Mouse (Mus musculus) megakaryocyte, adult 5-6 weeks (primary cell): ENCODE results near the gene Scfd2. TPM values are rescaled to one million over a fixed set of nuclear protein-coding genes. Genes with fewer than 3 reads are reported as not detected.

Source experiments
- ATAC-seq: 2 replicates; pipeline ENCODE4 v1.8.0; 2016; ENCODE audit warnings: mild to moderate bottlenecking, inconsistent platforms; ENCODE audit not compliant: poor library complexity, severe bottlenecking
- total RNA-seq, 2 experiments: library from RNA; stranded (forward) in 1 of 2; stranded (reverse) in 1 of 2; fragments of 153-499, 151-499 nt in 1 of 2; fragments of 221-1000, 200-1000 nt in 1 of 2; gene quantifications; 2 replicates each; pipeline versions ENCODE4 v1.2.3 to v1.2.4; 2015 to 2017

Scfd2 gene
- total RNA-seq (2015) (10.2 TPM in 2 replicates), total RNA-seq (2017) (6.2 and 7.5 TPM in 2 replicates)

- ATAC-seq: peak; percentile 83
These were observed at the start of gene Scfd2 for GRCm38 (mm10) chr5:74531630-74532280. Scfd2 (minus strand) TSS chr5:74531759.

GRCm38 (mm10) chr5:74571767-74572166 lies 40.2 kb upstream of the Scfd2 start:
- ATAC-seq: no peak

DNA sequence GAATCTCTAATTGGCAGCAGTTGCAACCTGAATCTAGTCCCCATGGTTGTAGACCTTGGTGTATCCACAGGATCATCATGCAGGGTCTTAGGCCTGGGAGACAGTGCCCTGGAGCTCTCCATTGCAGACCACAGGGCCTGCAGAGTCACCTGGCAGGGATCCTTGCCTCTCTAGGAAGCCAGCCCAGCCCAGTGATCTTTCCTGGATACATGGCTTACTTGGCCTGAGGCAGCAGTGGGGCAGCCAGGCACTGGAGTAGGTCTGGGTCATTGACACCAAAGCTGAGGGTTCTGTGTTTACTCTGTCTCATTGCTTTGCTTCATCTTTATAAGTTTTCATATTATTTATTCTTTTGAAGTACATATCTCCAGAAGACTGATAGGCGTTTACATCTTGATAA lies 29.6 kb upstream of the Scfd2 start:
- no peak for ATAC-seq

DNA sequence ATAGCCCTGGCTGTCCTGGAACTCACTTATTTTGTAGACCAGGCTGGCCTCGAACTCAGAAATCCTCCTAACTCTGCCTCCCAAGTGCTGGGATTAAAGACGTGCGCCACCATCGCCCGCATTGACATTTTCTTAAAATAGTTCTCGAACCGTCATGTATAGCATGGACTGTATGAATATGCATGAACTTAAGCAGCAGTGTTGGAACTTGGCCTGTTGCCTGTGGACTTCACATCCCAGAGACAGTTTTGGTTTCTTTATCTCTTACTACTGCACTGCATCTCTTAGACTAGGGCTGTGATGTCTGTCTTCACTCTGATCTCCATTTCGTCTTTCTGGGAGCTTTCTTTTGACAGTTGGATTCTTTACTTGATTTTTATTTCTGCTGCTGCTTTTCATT lies 18.0 kb upstream of the Scfd2 start:
- ATAC-seq: no peak

- no peak for ATAC-seq
These were observed 14.0 kb upstream of the Scfd2 start for GRCm38 (mm10) chr5:74545606-74546005.

DNA sequence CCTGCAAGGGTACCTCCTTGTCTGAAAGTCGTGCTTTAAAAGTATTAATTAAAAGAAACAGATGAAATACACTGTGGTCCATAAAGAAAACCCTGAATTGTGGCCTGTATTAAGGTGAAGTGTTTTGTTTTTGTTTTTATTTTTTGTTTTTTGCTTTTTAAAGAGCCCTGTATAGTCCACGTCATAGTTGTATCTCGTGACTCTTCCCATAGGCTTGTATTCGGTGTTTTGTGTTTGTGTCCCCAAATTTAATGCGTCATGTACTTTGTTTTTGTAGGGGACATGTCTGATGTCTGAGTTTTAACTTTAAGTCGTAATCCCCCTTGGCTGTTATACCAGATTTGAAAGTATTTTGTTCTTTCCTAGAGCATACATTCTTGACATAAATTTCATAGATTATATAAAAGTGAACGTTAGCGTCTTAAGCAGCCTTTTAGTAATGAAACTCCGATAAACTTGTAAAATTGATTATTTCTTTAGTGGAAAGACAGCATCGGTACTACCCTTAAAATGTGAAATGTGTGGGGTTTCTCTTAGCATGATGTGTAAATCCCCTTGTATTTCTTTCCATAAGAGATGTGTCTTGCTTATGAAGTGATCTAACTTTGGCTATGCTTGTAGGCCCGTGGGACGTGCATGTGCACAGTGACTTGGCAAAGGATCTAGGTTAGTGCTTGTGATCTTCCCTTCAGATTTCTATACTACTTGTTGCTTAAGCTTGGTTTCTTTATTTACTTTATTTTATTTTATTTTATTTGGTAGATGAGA lies 4.8 kb upstream of the Scfd2 start:
- no peak for ATAC-seq

GRCm38 (mm10) chr5:74535240-74536021 lies 3.9 kb upstream of the Scfd2 start, which contains the start of gene Fip1l1:
Fip1l1 (plus strand) TSS chr5:74535449.
- peak; percentile 69 for ATAC-seq

GRCm38 (mm10) chr5:74530785-74531184 lies 774 bp downstream of the Scfd2 start:
- ATAC-seq: no peak

DNA sequence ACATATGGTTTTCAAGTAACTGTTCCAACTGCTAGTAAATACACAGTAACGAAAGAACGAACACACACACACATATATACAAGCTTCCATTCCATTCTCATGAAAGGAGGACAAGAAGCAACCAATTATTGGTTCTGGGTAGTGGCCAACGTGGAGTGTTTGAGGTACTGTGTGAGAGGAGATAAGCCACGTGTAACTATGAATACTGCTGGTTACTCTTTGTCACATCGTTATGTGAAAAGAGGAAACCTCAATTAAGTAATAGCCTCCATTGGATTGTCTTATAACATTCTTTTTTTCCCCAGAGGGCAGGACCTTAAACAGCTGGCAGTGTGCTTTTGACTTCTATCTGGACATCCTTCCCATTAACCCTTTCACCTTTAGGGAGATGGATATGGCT lies 4.5 kb downstream of the Scfd2 start:
- no peak for ATAC-seq

- no peak for ATAC-seq
These were observed 19.9 kb downstream of the Scfd2 start for GRCm38 (mm10) chr5:74511686-74512085.

GRCm38 (mm10) chr5:74492705-74493104 lies 38.9 kb downstream of the Scfd2 start:
- no peak for ATAC-seq

DNA sequence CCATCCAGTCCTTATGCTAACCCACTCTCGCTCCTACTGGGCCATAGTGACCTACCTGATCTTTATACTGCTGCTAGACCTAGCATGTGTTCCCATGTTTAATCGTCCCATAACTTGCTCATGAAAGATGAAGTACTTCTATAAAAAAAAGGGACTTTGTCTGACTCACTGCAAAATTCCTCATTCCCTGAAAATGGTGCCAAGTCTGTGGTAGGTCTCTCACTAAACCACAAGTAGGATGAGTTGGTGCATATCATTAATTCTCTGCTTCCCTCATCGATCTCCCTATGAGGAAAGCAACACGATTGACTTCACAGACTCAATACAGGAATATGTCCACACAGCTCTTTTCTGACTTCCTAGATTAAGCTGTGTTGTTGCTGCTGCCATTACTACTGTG lies 46.9 kb downstream of the Scfd2 start:
- ATAC-seq: no peak

- no peak for ATAC-seq
These were observed 48.9 kb downstream of the Scfd2 start for GRCm38 (mm10) chr5:74482633-74483032.

GRCm38 (mm10) chr5:74482034-74482433 lies 49.5 kb downstream of the Scfd2 start:
- ATAC-seq: no peak

GRCm38 (mm10) chr5:74480409-74480808 lies 51.1 kb downstream of the Scfd2 start:
- ATAC-seq: no peak

DNA sequence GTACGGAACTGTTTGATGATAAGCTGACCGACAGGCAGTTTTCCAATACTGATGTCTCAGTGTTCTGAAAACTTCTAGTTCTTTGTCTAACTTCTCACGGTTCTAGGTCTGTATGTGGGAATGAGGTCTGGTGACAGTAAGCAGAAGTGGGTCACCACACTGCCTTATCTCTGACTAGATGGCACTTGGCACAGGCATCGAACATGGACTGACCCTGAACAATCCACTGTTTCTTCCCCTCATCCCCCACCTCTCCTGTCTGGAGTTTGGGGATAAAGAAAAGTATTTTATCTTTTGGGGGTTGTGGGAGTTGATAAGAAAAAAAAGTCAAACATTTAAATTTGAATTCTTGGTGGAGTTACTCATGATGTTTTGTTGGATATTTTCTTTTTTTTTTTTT lies 51.6 kb downstream of the Scfd2 start:
- ATAC-seq: no peak

DNA sequence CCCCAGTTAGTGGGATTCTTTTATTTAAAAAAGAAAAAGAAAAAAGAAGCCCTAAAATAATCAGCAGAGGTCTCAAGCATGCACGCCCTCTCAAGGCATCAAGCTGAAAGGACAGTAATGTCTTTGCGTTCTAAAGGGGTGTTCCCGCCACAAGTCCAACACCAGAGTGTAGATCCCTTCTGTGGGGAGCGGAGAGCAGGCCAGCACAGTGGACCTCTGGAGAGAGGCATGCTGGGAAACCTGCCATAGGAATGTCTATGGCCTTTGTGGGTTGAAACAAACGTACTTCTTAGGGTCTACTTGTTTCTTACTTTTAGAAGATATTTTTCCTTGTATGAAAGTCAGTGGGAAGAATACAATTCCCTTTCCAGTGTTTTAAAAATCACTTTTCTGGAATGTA lies 52.4 kb downstream of the Scfd2 start:
- ATAC-seq: no peak

DNA sequence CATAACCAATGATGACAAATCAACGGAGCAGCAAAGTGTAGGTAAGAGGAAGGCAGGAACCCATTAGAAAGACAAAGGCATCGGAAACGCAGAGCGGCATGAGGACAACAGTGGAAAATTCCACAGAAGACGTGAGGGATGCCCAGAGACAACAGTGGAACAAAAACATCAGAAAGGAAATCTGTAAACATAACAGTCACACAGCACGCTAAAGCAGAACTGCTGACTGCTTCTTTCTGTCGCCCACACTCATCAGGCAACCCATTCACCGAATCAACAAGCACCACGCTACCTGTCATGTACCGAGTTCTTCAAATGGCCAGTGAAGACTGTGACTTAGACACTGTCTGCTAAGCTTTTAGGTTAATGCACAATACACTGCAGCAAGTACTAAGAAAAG lies 55.0 kb downstream of the Scfd2 start:
- no peak for ATAC-seq

DNA sequence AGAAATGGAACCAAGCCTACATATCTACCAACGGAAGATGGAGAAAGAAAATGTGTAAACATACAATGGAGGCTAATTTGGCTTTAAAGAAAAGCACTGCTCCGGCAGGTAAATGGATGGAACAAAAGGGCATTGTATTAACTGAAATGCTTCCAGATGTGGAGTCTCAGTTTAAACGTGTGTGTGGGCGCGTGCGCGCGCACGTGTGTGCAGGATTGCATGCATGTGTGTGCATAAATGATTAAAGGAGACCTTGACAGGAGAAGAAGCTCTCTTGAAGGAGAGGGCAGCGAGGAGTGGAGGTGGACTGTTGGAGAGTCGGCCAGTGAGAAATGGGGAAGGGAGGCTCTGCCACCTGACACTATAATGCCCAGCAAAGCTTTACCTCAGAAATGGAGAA lies 58.4 kb downstream of the Scfd2 start:
- no peak for ATAC-seq

GRCm38 (mm10) chr5:74470819-74471218 lies 60.7 kb downstream of the Scfd2 start:
- peak; percentile 51 for ATAC-seq

DNA sequence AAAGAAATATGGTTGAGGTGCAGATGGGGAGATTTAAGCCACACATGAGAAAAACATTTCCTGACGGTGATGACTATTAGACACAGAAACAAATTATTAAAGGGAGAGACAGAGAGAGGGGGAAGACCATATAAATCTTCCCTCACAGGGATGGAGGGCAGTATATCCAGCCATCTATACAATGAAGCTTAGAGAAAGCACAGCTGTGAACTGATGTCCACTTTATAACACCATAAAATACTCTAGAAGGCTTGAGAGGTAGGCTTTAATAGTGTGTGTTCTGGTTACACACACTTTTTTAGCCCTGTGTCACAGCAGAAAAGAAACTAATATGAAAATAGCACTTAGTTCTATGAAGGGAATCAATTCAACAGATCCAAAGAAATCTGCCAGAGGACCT lies 61.9 kb downstream of the Scfd2 start:
- ATAC-seq: no peak

GRCm38 (mm10) chr5:74467753-74468152 lies 63.8 kb downstream of the Scfd2 start:
- no peak for ATAC-seq
